Mouse (Mus musculus) testis, adult 2 months (tissue): ENCODE measurements at regions not wholly inside any gene's neighbourhood (a gene's known extent, or its start where the extent isn't known, plus 50 kb on each side); places are given as distances from the start of the nearest gene placed in this dataset.

Experiments
- CTCF ChIP-seq: fragments of 200-500 bp; IDR thresholded peaks from 2 replicates; pipeline ENCODE4 v1.5.1; 2012; ENCODE audit warnings: low read depth, mild to moderate bottlenecking, inconsistent platforms, low read length, moderate library complexity; ENCODE audit not compliant: control insufficient read depth, insufficient read depth, insufficient replicate concordance
- POLR2A ChIP-seq: fragments of 200-500 bp; IDR thresholded peaks from 2 replicates; pipeline ENCODE4 v1.6.1; 2012; ENCODE audit warnings: low read depth, mild to moderate bottlenecking, inconsistent platforms, low read length, moderate library complexity; ENCODE audit not compliant: control insufficient read depth

DNA sequence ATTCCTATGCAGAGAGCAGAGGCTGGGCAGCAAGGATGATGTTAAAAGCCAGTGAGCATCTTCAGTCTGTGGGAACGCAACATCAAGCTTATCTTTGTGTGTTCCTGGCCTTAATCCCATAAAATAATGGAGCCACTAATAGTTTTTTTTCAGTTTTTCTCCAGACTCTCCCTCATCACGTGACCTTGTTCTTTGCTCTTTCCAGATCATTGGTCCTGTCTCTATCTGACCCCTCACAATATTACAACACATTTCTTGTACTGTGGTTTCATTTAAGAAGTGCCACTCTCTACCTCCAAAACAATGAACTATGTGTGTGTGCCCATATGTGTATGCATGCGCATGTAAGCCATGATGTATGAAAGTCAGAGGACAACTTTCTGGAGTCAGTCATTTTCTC is 429.3 kb downstream of the Ets1 start:
- TF ChIP-seq POLR2A = no peak
- TF ChIP-seq CTCF = no peak
